Mouse (Mus musculus) liver, postnatal 0 days (tissue): ENCODE results near the gene Il4i1. TPM values are rescaled to one million over a fixed set of nuclear protein-coding genes. Genes with fewer than 3 reads are reported as not detected.

Experiments
- ATAC-seq: fragments of 200-750 bp; cut with Nextera tagmentation; 2 replicates; pipeline ENCODE4 v1.8.0; 2017; ENCODE audit warnings: mild to moderate bottlenecking, moderate library complexity
- DNase-seq: peaks from one replicate; pipeline ENCODE4 v3.0.0-alpha.2; 2016
- H3K27ac ChIP-seq: fragments of 300-500 bp; sonication (generic); 2 replicates; pipeline ENCODE4 v1.5.1; 2014; ENCODE audit warnings: antibody characterized with exemption, moderate library complexity, mild to moderate bottlenecking, low read depth
- H3K27me3 ChIP-seq: fragments of 300-500 bp; sonication (generic); 2 replicates; pipeline ENCODE4 v1.6.1; 2014; ENCODE audit warnings: low read length, control low read depth, mixed read lengths; ENCODE audit not compliant: insufficient read depth
- H3K36me3 ChIP-seq: fragments of 300-500 bp; sonication (generic); replicated peaks from 2 replicates; pipeline ENCODE4 v1.6.1; 2014; ENCODE audit warnings: mild to moderate bottlenecking, control low read depth, low read length, moderate library complexity, mixed read lengths; ENCODE audit not compliant: insufficient read depth
- H3K4me1 ChIP-seq: fragments of 300-500 bp; sonication (generic); 2 replicates; pipeline ENCODE4 v1.6.1; 2014; ENCODE audit warnings: antibody characterized with exemption, mild to moderate bottlenecking, control low read depth; ENCODE audit not compliant: insufficient read depth
- H3K4me2 ChIP-seq: fragments of 300-500 bp; sonication (generic); 2 replicates; pipeline ENCODE4 v1.6.1; 2014; ENCODE audit warnings: low read depth, mild to moderate bottlenecking, low read length, moderate library complexity, mixed read lengths
- H3K4me3 ChIP-seq: fragments of 300-500 bp; sonication (generic); 2 replicates; pipeline ENCODE4 v1.5.1; 2014; ENCODE audit warnings: low read depth, low read length
- H3K9ac ChIP-seq: fragments of 300-500 bp; sonication (generic); replicated peaks from 2 replicates; pipeline ENCODE4 v1.6.1; 2014; ENCODE audit warnings: mild to moderate bottlenecking, moderate library complexity
- H3K9me3 ChIP-seq: fragments of 300-500 bp; sonication (generic); 2 replicates; pipeline ENCODE4 v1.6.1; 2016; ENCODE audit warnings: mild to moderate bottlenecking, control low read depth, low read length, mixed read lengths
- CTCF ChIP-seq: sonication (generic); IDR thresholded peaks from 2 replicates; pipeline ENCODE4 v1.5.1; 2016; ENCODE audit warnings: antibody characterized with exemption, low read depth
- EP300 ChIP-seq: IDR thresholded peaks from 2 replicates; pipeline ENCODE4 v1.6.1; 2016; ENCODE audit warnings: antibody characterized with exemption, low read depth, mild to moderate bottlenecking
- WGBS: fragments of 180-500 bp; shearing (Covaris S2); extraction: QIAGEN DNeasy Blood & Tissue Kit; methylation state at CpG from one replicate; pipeline ENCODE4 v1.1.7; 2014; ENCODE audit not compliant: insufficient replicate concordance; 5-methylcytosine and 5-hydroxymethylcytosine counted together
- polyA plus RNA-seq: library from polyadenylated mRNA; unstranded; fragments of >200 nt; fragmentation: Nextera tagmentation; extraction: Ambion mirVana; gene quantifications from 2 replicates; pipeline ENCODE4 v1.2.1, GENCODE M21; 2015

Il4i1 gene
- polyA plus RNA-seq, 1 experiment from 2014 or later, result 1.0 TPM

GRCm38 (mm10) chr7:44780101-44780500 lies 36.1 kb upstream of the Il4i1 start:
- Histone ChIP-seq H3K4me1 (no peaks in the 10 kb centered on the region), H3K27ac (no peak overlapping the region), H3K36me3 (peaks cover 14% of the 10 kb centered on the region; the same call in 1 of the 2 replicates), H3K9ac (no peak overlapping the region), H3K4me3 (no peak overlapping the region), H3K9me3 (no peaks in the 10 kb centered on the region), H3K27me3 (no peaks in the 10 kb centered on the region), H3K4me2 (no peak overlapping the region)
- TF ChIP-seq CTCF (no peak), EP300 (no peak)
- DNase-seq, result no peak
- WGBS, result 73% methylated on average over 8 of the region's 8 CpGs
- ATAC-seq, result no peak

GRCm38 (mm10) chr7:44789531-44789930 lies 26.7 kb upstream of the Il4i1 start:
- 73% methylated on average over 3 of the region's 3 CpGs for WGBS
- H3K9ac ChIP-seq, result no peak overlapping the region
- TF ChIP-seq EP300 (no peak), CTCF (no peak)
- no peak overlapping the region for H3K4me2 ChIP-seq
- H3K36me3 ChIP-seq, result no peaks in the 10 kb centered on the region
- DNase-seq, result no peak
- no peak overlapping the region for H3K4me3 ChIP-seq
- no peaks in the 10 kb centered on the region for H3K27me3 ChIP-seq
- H3K27ac ChIP-seq, result no peak overlapping the region
- H3K9me3 ChIP-seq, result no peaks in the 10 kb centered on the region
- ATAC-seq, result no peak
- H3K4me1 ChIP-seq, result no peaks in the 10 kb centered on the region

- Histone ChIP-seq H3K9ac (no peak overlapping the region), H3K4me1 (no peaks in the 10 kb centered on the region), H3K4me3 (no peak overlapping the region), H3K4me2 (no peak overlapping the region), H3K36me3 (no peaks in the 10 kb centered on the region), H3K27ac (no peak overlapping the region), H3K27me3 (no peaks in the 10 kb centered on the region), H3K9me3 (peaks cover 3% of the 10 kb centered on the region; the same call in 1 of the 2 replicates)
- 53% methylated on average over 4 of the region's 4 CpGs for WGBS
- ATAC-seq (no peak), DNase-seq (no peak)
- TF ChIP-seq EP300 (no peak), CTCF (no peak)
These were observed 26.1 kb upstream of the Il4i1 start for GRCm38 (mm10) chr7:44790066-44790465.

GRCm38 (mm10) chr7:44792781-44793180 lies 23.4 kb upstream of the Il4i1 start:
- no peaks in the 10 kb centered on the region for H3K4me1 ChIP-seq
- no peak for ATAC-seq
- H3K4me3 ChIP-seq, result no peak overlapping the region
- H3K27ac ChIP-seq, result no peak overlapping the region
- WGBS, result 72% methylated on average over 6 of the region's 6 CpGs
- DNase-seq, result peak; percentile 5
- H3K9me3 ChIP-seq, result peaks cover 3% of the 10 kb centered on the region; the same call in 1 of the 2 replicates
- H3K27me3 ChIP-seq, result no peaks in the 10 kb centered on the region
- no peak overlapping the region for H3K4me2 ChIP-seq
- H3K36me3 ChIP-seq, result no peaks in the 10 kb centered on the region
- TF ChIP-seq EP300 (no peak), CTCF (no peak)
- no peak overlapping the region for H3K9ac ChIP-seq

GRCm38 (mm10) chr7:44808927-44809326 lies 7.3 kb upstream of the Il4i1 start:
- Histone ChIP-seq H3K9me3 (no peaks in the 10 kb centered on the region), H3K9ac (no peak overlapping the region), H3K4me3 (no peak overlapping the region), H3K27ac (no peak overlapping the region), H3K36me3 (peaks cover 17% of the 10 kb centered on the region), H3K27me3 (no peaks in the 10 kb centered on the region), H3K4me1 (no peaks in the 10 kb centered on the region), H3K4me2 (no peak overlapping the region)
- peak; percentile 9 for DNase-seq
- TF ChIP-seq EP300 (no peak), CTCF (no peak)
- no peak for ATAC-seq
- 58% methylated on average over 2 of the region's 2 CpGs for WGBS

- peaks cover 17% of the 10 kb centered on the region for H3K36me3 ChIP-seq
- peak; percentile 17 for DNase-seq
- H3K4me1 ChIP-seq, result no peaks in the 10 kb centered on the region
- no peak for TF ChIP-seq CTCF
- TF ChIP-seq EP300, result no peak
- H3K4me3 ChIP-seq, result no peak overlapping the region
- peak; percentile 1; the same call in 1 of the 2 replicates for ATAC-seq
- WGBS, result 74% methylated on average over 3 of the region's 3 CpGs
- H3K9me3 ChIP-seq, result no peaks in the 10 kb centered on the region
- no peak overlapping the region for H3K27ac ChIP-seq
- H3K27me3 ChIP-seq, result no peaks in the 10 kb centered on the region
- no peak overlapping the region for H3K9ac ChIP-seq
- H3K4me2 ChIP-seq, result no peak overlapping the region
These were observed 6.7 kb upstream of the Il4i1 start for GRCm38 (mm10) chr7:44809466-44809865.

- TF ChIP-seq CTCF (no peak), EP300 (no peak)
- H3K4me3 ChIP-seq, result no peak overlapping the region
- no peak overlapping the region for H3K27ac ChIP-seq
- ATAC-seq (no peak), DNase-seq (peak; percentile 11)
- H3K4me2 ChIP-seq, result no peak overlapping the region
- H3K4me1 ChIP-seq, result peaks cover 6% of the 10 kb centered on the region; the same call in 1 of the 2 replicates
- H3K27me3 ChIP-seq, result no peaks in the 10 kb centered on the region
- H3K36me3 ChIP-seq, result peaks cover 21% of the 10 kb centered on the region
- 66% methylated on average over 4 of the region's 4 CpGs for WGBS
- no peak overlapping the region for H3K9ac ChIP-seq
- H3K9me3 ChIP-seq, result no peaks in the 10 kb centered on the region
These were observed 5.8 kb upstream of the Il4i1 start for GRCm38 (mm10) chr7:44810365-44810764.
